Mouse (Mus musculus): ENCODE results near the gene Cyp2d22.

DNA sequence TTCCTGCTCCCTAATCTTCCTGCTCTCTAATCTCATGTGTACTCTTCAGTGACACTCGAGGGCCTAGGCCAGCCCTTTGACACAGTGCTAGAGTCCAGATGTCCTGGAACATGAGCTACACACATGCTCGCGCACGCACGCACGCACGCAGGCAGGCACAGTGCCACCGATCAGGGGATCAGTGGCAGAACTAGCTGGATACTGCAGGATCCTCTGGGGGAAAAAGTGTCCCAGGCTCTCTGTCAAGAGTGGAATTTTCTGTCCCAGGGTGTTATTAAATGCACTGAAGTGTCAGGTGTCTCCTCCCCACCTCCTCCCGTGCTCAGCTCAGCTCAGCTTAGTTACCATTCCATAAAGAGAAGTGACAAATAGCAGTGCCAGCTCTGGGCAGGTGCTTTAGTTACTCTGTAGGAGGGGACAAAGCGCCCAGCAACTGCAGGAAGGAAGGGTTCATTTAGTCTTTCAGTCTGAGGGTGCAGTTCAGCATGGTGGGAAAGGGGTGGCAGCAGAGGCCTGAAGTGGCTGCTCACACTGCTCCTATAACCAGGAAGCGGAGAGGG, 18.5 kb downstream of the Cyp2d22 start:
- TF ChIP-seq TAL1 (IDR thresholded peaks at IDR 0.05; ENCODE audit: low read length) (no peak), GATA1 (IDR thresholded peaks at IDR 0.05; ENCODE audit: low read length) (no peak)

All from erythroblast, embryonic 14.5 days (primary cell).